Mouse (Mus musculus): ENCODE data around the gene Eipr1.

DNA sequence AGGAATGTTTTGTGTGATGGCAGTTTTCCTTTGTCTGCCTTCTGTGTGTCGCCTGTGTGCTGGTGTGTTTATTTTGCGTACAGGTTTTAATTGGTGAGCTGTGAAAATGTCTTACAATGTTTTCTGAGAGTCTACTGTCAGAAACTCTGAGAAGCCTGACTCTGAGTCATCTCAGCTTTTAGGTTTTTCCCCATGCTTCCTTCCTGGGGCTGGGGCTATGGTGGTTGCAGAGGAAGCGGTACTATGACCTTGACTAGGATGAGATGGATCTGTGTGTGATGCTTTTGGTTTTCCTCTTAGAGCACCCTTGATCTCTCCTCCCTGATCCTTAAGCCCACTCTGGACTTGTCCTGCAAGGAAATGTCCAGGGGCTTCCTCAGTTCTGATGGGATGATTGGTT lies 84.1 kb downstream of the Eipr1 start:
- TF ChIP-seq GATA1 (IDR thresholded peaks at IDR 0.05; ENCODE audit: low read length) (no peak), TAL1 (IDR thresholded peaks at IDR 0.05; ENCODE audit: low read length) (no peak)
